Mouse (Mus musculus) midbrain, embryonic 10.5 days (tissue): Measurements from ENCODE around the gene Lypla2. TPM values are rescaled to one million over a fixed set of nuclear protein-coding genes. Genes with fewer than 3 reads are reported as not detected.
A peak's percentile ranks its signal among the peaks of the same experiment; 100 is the strongest.
"Not testable (repeated sequence)": the region's sequence is repeated elsewhere in the genome, so short reads cannot be mapped to it uniquely, and the experiment has no call there.

Experiments used
- DNase-seq: peaks from one replicate; pipeline ENCODE4 v3.0.0-alpha.2; 2017; ENCODE audit warnings: low spot score
- H3K27ac ChIP-seq: fragments of 300-500 bp; sonication (generic); replicated peaks from 2 replicates; pipeline ENCODE4 v1.5.1; 2016; ENCODE audit warnings: mild to moderate bottlenecking
- H3K27me3 ChIP-seq: fragments of 300-500 bp; sonication (generic); 2 replicates; pipeline ENCODE4 v1.6.1; 2016; ENCODE audit warnings: low read depth, mild to moderate bottlenecking; ENCODE audit not compliant: poor library complexity, severe bottlenecking
- H3K36me3 ChIP-seq: fragments of 300-500 bp; sonication (generic); 2 replicates; pipeline ENCODE4 v1.6.1; 2016; ENCODE audit warnings: mild to moderate bottlenecking, moderate library complexity
- H3K4me1 ChIP-seq: fragments of 300-500 bp; sonication (generic); 2 replicates; pipeline ENCODE4 v1.6.1; 2016
- H3K4me3 ChIP-seq: fragments of 300-500 bp; sonication (generic); 2 replicates; pipeline ENCODE4 v1.5.1; 2016; ENCODE audit warnings: mild to moderate bottlenecking, moderate library complexity
- H3K9me3 ChIP-seq: fragments of 300-500 bp; sonication (generic); replicated peaks from 2 replicates; pipeline ENCODE4 v1.6.1; 2016; ENCODE audit warnings: mild to moderate bottlenecking
- WGBS: fragments of 180-500 bp; shearing (Covaris S2); methylation state at CpG from one replicate; pipeline ENCODE4 v1.1.7; 2016; 5-methylcytosine and 5-hydroxymethylcytosine counted together
- polyA plus RNA-seq: library from polyadenylated mRNA; unstranded; fragments of >200 nt; fragmentation: Nextera tagmentation; extraction: Ambion mirVana; gene quantifications from 2 replicates; pipeline ENCODE4 v1.2.1, GENCODE M21; 2016

The Lypla2 gene
- polyA plus RNA-seq, 1 experiment from 2014 or later, result 214 TPM

GRCm38 (mm10) chr4:135941026-135941425 lies 31.4 kb downstream of the Lypla2 start:
- H3K27ac ChIP-seq, H3K9me3 ChIP-seq, DNase-seq, H3K4me1 ChIP-seq, H3K27me3 ChIP-seq, H3K4me3 ChIP-seq: not testable (repeated sequence)
- WGBS, result 84% methylated on average over 8 of the region's 8 CpGs
- peaks cover 31% of the 10 kb centered on the region for H3K36me3 ChIP-seq

GRCm38 (mm10) chr4:135938858-135939257 lies 33.6 kb downstream of the Lypla2 start:
- 86% methylated on average over 7 of the region's 7 CpGs for WGBS
- H3K4me3 ChIP-seq, result no peak overlapping the region

DNA sequence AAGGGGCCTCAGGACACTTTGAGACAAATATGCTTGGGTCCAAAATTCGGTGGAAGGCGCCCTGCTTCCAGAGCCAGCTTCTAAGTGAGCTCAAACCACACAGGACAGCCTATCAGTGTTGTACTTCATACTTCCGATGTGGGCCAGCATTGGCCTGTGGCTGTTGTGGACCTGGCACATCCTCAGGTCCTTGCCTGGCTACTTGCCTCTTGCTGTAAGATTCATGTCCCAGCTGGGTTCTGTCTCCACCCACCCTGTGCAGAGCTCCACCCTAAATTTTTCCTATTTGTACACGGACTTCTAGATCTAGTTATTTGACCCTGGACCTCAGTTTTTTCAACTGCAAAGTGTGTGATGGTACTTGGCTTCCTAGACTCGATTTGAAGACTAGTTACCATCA lies 36.9 kb downstream of the Lypla2 start:
- no peak for DNase-seq
- H3K36me3 ChIP-seq, result peaks cover 56% of the 10 kb centered on the region
- no peak overlapping the region for H3K4me3 ChIP-seq
- peak overlapping the region; percentile 61 for H3K27ac ChIP-seq
- no peaks in the 10 kb centered on the region for H3K27me3 ChIP-seq
- H3K4me1 ChIP-seq, result peaks cover 9% of the 10 kb centered on the region
- H3K9me3 ChIP-seq, result no peaks in the 10 kb centered on the region
- 76% methylated on average over 5 of the region's 5 CpGs for WGBS

More at GRCm38 (mm10) chr4:135938858-135939257, 33.6 kb downstream of the Lypla2 start:
- Histone ChIP-seq H3K4me1 (peaks cover 9% of the 10 kb centered on the region), H3K27ac (no peak overlapping the region), H3K36me3 (peaks cover 45% of the 10 kb centered on the region), H3K9me3 (no peaks in the 10 kb centered on the region), H3K27me3 (no peaks in the 10 kb centered on the region)
- DNase-seq, result no peak

DNA sequence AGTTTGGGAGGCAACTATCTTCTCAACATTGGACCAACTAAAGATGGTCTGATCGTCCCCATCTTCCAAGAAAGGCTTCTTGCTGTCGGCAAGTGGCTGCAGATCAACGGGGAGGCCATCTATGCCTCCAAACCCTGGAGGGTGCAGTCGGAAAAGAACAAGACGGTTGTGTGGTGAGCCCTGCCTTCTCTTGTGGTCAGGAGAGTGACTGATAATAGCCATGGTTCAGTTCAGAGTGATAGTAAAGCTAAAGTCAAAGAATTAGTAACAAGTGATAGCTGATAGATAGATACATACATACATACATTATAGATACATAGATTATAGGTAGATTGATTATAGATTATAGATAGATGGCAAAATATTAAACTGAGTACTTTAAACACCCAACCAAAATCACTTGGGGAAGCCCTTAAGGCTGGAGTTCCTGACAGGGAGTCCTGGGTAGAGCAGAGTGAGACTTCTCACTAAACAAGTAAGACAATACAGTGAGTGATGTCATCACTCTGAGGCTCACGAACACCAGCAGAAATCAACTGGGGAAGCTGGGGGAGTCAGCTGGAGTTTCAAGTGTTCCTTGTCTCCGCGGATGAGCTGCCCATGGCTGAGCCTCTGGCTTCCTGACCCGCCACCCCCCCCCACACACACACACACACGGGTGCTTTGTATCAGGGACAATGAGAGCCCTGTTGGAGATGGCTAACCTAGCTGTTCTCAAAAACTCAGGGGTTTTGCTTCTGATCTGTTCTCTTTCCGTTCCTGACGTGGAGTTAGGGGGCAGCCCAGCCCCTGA lies 37.5 kb downstream of the Lypla2 start:
- Histone ChIP-seq H3K9me3 (no peaks in the 10 kb centered on the region), H3K36me3 (peaks cover 54% of the 10 kb centered on the region), H3K27ac (peak overlapping the region; percentile 61), H3K4me3 (no peak overlapping the region), H3K4me1 (peaks cover 9% of the 10 kb centered on the region), H3K27me3 (no peaks in the 10 kb centered on the region)
- WGBS, result 61% methylated on average over 12 of the region's 12 CpGs
- DNase-seq, result no peak

DNA sequence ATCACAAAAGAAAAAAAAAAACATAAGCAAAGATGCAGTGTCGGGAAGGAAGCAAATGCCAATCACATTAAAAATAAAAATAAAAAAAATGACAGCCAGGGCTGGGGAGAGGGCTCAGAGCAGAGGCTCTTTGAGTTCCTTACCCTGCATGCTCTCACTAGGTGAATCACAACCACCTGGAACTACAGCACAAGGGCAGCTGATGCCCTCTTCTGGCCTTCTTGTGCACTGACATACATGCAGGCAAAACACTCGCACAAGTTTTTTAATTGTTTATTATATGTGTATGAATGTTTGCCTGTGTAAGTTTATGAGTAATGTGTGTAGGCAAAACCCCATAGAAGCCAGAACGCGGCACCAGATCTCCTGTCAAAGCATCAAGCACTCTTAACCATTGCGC lies 40.6 kb downstream of the Lypla2 start:
- Histone ChIP-seq H3K27me3 (no peaks in the 10 kb centered on the region), H3K36me3 (peaks cover 38% of the 10 kb centered on the region), H3K9me3 (no peaks in the 10 kb centered on the region), H3K4me3 (no peak overlapping the region), H3K27ac (no peak overlapping the region), H3K4me1 (peaks cover 9% of the 10 kb centered on the region)
- no peak for DNase-seq
- 65% methylated on average over 5 of the region's 5 CpGs for WGBS

GRCm38 (mm10) chr4:135930239-135930638 lies 42.2 kb downstream of the Lypla2 start:
- H3K4me1 ChIP-seq, result peaks cover 4% of the 10 kb centered on the region
- 92% methylated on average over 8 of the region's 8 CpGs for WGBS
- H3K27me3 ChIP-seq, result no peaks in the 10 kb centered on the region
- no peak for DNase-seq
- no peak overlapping the region for H3K27ac ChIP-seq
- H3K4me3 ChIP-seq, result no peak overlapping the region
- peaks cover 49% of the 10 kb centered on the region for H3K36me3 ChIP-seq
- no peaks in the 10 kb centered on the region for H3K9me3 ChIP-seq

DNA sequence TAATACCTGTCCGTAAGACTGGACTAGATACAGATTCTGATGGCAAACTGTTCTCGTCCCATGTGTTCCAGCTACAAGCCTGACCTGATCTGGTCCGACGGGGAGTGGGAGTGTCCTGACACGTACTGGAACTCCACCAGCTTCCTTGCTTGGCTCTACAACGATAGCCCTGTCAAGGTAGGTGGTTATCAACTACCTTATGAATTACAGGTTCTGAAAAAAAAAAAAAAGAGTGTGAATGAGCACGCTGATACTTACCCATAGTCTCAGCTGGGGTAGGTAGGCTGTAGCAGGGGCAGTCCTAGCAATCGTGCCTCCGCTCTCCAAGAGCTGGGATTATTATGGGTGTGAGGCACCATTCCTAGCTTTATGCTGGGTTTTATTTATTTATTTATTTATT lies 42.6 kb downstream of the Lypla2 start:
- WGBS, result 94% methylated on average over 9 of the region's 9 CpGs
- no peaks in the 10 kb centered on the region for H3K27me3 ChIP-seq

DNA sequence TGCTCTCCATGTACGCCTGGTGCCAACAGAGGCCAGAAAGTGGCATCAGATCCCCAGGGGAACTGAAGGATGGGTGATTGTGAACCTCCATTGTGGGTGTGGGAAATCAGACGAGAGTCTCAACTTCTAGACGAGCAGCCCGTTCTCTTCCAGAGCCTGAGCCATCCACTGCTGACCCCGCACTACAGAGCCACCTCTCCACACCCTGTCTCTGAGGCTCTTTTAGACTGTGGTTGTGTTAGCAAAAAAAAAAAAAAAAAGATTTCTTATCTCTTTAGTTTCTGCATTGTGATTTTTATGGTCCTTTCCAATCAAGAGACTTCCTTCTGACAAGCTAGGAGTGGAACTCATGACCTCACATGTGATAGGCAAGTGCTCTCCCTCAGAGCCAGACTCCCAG lies 43.0 kb downstream of the Lypla2 start:
- no peak for DNase-seq
- WGBS, result 86% methylated on average over 5 of the region's 5 CpGs
- no peak overlapping the region for H3K4me3 ChIP-seq
- no peak overlapping the region for H3K27ac ChIP-seq
- H3K27me3 ChIP-seq, result no peaks in the 10 kb centered on the region
- H3K4me1 ChIP-seq, result no peaks in the 10 kb centered on the region
- no peaks in the 10 kb centered on the region for H3K9me3 ChIP-seq
- H3K36me3 ChIP-seq, result peaks cover 48% of the 10 kb centered on the region

More for the DNA sequence above, 42.6 kb downstream of the Lypla2 start:
- H3K4me1 ChIP-seq, result no peaks in the 10 kb centered on the region; the same call in 1 of the 2 replicates
- no peak for DNase-seq
- no peaks in the 10 kb centered on the region for H3K9me3 ChIP-seq
- peaks cover 48% of the 10 kb centered on the region for H3K36me3 ChIP-seq
- H3K4me3 ChIP-seq, result no peak overlapping the region
- H3K27ac ChIP-seq, result no peak overlapping the region

- no peaks in the 10 kb centered on the region for H3K27me3 ChIP-seq
- no peak overlapping the region for H3K4me3 ChIP-seq
- H3K27ac ChIP-seq, result no peak overlapping the region
- no peak for DNase-seq
- H3K9me3 ChIP-seq, result no peaks in the 10 kb centered on the region
- 91% methylated on average over 9 of the region's 9 CpGs for WGBS
- no peaks in the 10 kb centered on the region for H3K4me1 ChIP-seq
- peaks cover 46% of the 10 kb centered on the region for H3K36me3 ChIP-seq
Observed at GRCm38 (mm10) chr4:135928376-135928775, 44.0 kb downstream of the Lypla2 start.

DNA sequence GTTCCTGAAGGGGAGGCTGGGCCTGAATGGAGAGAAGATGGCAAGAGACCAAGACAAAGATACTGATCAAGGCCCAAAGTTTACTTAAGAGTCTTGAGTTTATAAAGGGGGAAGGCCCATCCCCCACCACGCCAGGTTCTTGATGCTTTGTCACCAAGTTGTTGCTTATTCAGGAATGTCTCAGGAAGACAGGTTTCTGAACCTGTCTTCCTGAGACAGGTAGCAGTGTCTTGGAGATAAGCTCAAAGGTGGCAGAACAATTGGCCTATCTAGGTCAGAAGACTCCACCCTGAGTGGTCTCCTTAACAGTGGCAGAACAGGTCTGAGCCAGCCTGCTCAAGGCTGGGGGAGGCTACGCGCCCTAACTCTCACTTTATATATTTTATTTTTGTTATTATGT lies 45.6 kb downstream of the Lypla2 start:
- Histone ChIP-seq H3K4me3 (no peak overlapping the region), H3K27me3 (no peaks in the 10 kb centered on the region), H3K4me1 (peaks cover 8% of the 10 kb centered on the region), H3K36me3 (peaks cover 43% of the 10 kb centered on the region), H3K9me3 (no peaks in the 10 kb centered on the region), H3K27ac (no peak overlapping the region)
- 91% methylated on average over 3 of the region's 3 CpGs for WGBS
- no peak for DNase-seq

GRCm38 (mm10) chr4:135926195-135926808 lies 46.1 kb downstream of the Lypla2 start:
- Histone ChIP-seq H3K9me3 (no peaks in the 10 kb centered on the region), H3K27me3 (no peaks in the 10 kb centered on the region), H3K4me3 (no peak overlapping the region), H3K36me3 (peaks cover 40% of the 10 kb centered on the region), H3K4me1 (peaks cover 13% of the 10 kb centered on the region), H3K27ac (no peak overlapping the region)
- no peak for DNase-seq
- 89% methylated on average over 10 of the region's 10 CpGs for WGBS

DNA sequence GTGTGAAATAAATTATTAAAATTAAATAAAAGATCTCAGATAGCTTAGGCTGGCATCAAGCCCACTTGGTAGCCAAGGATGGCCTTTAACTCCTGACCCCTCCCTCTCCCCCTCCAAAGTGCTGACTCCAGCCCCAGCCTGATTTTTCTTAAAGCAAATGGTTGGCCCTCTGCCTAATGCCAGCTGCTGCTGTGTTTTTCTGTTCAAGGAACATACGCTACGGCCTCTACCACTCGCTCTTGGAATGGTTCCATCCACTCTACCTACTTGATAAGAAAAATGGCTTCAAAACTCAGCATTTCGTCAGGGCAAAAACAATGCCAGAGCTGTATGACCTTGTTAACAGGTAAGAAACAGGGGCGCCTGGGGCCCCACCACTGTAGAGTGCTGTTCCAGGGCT lies 47.1 kb downstream of the Lypla2 start:
- H3K9me3 ChIP-seq, result no peaks in the 10 kb centered on the region
- H3K4me3 ChIP-seq, result no peak overlapping the region
- H3K27ac ChIP-seq, result no peak overlapping the region
- H3K36me3 ChIP-seq, result peaks cover 36% of the 10 kb centered on the region
- H3K27me3 ChIP-seq, result no peaks in the 10 kb centered on the region
- 89% methylated on average over 5 of the region's 5 CpGs for WGBS
- DNase-seq, result no peak
- H3K4me1 ChIP-seq, result peaks cover 17% of the 10 kb centered on the region

- no peaks in the 10 kb centered on the region for H3K27me3 ChIP-seq
- no peak overlapping the region for H3K4me3 ChIP-seq
- WGBS, result 89% methylated on average over 2 of the region's 2 CpGs
- no peak overlapping the region for H3K27ac ChIP-seq
- H3K9me3 ChIP-seq, result no peaks in the 10 kb centered on the region
- no peak for DNase-seq
- H3K4me1 ChIP-seq, result peaks cover 17% of the 10 kb centered on the region
- H3K36me3 ChIP-seq, result peaks cover 36% of the 10 kb centered on the region
Observed at GRCm38 (mm10) chr4:135924418-135924817, 48.0 kb downstream of the Lypla2 start.
